Mouse (Mus musculus): ENCODE data around the gene Fam151a.
"Not testable (repeated sequence)": the region's sequence is repeated elsewhere in the genome, so short reads cannot be mapped to it uniquely, and the experiment has no call there.

Fam151a gene

DNA sequence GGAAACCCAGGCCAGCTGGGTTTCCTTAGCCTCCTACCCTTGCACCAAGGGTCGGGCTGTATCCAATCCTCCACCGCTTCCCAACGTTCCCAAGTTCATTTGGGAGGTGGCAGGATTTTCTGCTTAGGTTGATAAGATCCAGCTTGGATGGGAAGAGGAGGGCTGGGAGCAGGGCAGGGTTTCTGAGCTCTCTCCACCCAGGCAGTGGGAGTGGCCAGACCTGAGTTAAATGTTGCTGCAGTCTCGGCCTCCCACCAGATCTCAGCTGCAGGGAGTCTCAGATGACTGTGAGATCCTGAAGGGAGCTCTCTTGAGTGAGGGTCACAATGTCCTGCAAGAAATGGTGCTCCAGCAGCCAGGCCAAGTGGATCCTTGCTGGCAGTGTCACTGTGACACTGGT lies at the start of gene Fam151a:
Gene Fam151a, plus strand, starts transcription at position 254 of the 400 bp plus-strand sequence.
- no peak for DNase-seq (ENCODE audit: low read depth, low spot score)

DNA sequence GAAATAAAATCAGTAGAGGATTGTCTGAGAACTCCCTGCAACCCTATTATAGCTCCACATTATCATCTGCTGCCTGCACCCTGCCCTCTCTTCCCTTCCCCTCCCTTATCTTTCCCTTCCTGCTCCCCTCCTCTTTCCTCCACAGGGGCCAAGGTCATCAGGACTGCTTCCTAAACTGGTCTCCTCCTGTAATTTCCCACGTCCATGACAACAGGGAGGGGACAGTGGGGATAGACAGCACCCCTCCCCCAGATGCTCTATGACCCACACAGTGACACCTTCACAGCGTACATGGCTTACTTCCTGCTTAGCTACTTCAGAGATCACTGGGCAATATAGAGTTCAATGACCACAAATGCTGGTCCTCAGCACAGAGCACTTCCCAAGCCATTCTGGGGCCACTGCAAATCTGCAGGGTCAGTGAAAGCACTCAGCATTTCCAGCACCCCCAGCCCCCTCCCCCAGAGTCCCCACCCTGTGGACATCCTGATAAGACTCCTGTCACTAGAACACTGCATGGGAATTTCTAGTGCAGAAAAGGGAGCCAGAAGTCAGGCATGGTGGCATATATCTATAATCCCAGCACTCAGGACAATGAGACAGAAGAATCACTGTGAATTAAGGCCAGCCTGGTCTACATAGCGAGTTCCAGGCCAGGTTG lies 44.9 kb upstream of the Fam151a start:
- DNase-seq (ENCODE audit: low read depth, low spot score) = no peak

DNA sequence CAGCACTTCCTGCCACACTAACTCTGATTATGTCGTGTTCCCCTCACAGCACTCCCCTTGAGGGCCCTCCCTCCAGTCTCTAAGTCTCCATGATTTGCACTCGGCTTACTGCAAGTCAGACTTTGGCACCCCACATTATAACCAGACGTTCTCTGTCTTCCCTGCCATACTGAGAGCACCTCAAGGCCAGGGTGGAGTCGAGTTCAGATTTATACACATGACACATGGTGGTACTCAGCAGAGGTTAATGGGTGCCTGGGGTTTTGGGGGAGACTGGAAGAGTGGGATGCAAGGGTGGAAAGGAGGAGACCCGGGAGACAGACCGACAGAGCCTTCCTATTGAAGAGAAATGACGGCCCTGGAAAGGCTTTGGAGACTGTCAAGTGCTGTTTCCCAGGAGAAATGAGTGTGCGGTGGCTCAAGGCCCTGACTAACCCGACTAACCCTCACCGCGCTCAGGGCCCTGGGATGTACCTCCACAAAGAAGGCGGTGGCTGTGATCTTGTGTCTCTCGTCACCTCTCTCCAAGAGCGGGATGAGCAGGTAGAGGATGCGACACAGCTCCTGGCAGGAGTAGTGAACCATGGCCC lies 39.8 kb upstream of the Fam151a start:
- DNase-seq (ENCODE audit: low read depth, low spot score) = peak; percentile 53

DNA sequence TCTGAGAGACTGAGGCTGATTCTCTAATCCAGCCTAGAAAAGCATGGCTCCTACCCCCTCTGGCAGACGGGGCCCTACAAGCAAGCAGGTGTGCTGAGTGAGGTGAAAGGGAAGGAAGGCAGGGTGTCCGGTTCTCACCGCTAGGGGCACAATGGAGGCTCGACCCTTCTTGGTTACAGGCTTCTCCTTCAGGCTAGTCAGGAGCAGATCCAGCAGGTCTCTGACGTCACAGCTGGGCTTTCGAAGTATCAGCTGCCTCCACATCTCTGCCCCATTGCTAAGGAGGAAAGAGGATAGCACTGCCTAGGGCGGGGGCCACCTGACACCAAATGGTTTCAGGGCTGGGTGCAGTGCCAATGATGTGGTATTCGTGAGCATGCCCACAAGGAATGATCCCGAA lies 33.7 kb upstream of the Fam151a start:
- DNase-seq (ENCODE audit: low read depth, low spot score) = peak; percentile 60

DNA sequence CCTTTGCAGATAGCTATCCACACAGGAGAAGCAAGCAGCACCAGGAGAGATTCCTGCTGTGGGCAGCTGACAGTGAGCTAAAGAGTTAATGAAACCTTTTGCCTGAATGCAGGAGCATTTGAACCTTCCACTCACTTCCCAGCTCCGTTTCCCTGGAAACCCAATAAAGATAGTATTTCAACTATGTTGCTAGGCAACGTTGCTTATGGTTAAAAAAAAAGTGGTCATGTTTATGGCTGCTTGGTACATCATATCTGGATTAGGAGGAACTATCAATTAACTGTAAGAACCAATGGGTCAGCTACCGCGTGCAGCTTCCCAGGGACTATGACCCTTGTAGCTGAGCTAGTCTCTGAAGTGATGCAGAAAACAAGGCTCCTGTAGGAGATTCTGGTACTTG lies 32.9 kb upstream of the Fam151a start:
- no peak for DNase-seq (ENCODE audit: low read depth, low spot score)

DNA sequence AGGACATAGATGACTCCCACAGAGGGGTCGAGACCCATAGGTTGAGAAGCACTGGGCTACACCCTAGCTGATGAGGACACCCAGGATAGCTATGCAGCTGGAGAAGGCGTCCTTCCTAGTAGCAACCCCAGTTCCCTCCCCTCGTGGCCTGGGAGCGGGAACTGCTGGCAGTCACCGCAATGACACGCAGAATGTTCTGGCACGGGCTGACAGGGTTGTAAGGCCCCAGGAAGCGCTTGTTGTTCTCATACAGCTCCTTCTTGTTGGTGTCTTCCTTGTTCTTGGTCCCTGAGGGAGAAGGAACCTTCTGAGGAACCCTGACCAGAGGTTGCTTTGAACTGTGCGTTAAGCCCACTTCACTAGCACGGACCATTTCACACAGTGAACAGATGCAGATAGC lies 29.7 kb upstream of the Fam151a start:
- DNase-seq (ENCODE audit: low read depth, low spot score) = no peak

DNA sequence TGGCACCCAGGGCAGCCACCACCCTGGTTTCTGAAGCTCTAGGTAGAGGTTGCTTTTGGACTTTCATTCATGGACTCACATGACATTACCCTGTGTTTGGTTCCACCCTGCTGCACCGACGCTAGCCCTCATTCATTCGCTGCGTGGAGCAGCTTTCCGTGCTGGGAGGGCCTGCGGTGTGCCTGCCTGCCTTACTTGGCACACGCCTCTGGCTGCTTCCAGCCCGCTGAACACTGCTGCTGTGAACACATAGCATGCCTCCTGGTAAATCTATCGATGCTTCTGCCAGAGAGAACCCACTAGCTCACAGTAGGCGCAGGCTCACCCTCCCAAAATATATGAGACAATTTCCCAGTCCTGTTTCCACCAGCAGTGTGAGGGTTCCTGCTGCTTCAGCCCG lies 29.3 kb upstream of the Fam151a start:
- DNase-seq (ENCODE audit: low read depth, low spot score) = no peak

DNA sequence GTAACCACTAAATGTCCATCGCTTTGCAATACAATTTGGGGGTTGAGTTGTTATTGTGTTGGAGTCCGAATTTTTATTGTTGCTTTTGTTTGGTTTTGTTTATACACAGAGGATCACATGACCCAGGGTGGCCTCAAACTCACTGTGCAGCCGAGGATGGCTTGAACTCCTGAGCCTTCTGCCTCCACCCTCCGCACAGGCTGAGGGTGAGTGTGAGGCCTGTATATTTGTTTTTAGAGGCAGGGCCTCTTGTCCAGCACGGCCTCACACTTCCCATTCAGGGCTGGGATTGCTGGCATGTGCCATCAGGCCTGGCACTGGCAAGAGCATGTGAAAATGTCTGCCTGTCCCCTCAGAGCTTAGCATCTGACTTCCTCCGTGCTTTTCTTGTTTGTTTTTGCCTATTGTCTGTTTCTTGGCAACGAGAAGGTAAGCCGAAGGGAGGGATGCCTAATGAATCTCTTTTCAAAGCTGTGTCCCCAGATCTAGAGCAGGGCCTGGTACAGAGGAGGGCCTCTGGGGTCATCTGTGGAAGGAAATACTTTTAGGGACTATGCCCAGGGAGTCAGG lies 28.5 kb upstream of the Fam151a start:
- DNase-seq (ENCODE audit: low read depth, low spot score) = no peak

DNA sequence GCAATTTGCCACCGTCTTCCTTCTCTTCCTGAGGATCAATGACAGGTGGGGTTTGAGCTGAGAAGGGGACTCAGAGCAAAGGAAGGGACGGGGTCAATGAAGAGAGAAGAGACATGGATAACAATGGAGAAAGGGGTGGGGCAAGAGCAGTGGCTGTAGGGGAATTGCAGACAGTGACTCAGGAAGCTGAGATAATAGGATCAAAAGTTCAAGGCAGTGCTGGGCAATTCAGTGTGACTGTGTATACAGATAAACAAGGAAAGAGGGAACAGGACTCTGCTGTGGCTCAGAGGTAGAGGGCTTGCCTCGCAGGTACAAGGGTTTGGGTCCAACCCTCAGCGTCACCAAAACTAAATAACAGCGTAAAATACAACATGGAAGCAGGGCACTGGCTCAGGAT lies 25.7 kb upstream of the Fam151a start:
- peak; percentile 32 for DNase-seq (ENCODE audit: low read depth, low spot score)

DNA sequence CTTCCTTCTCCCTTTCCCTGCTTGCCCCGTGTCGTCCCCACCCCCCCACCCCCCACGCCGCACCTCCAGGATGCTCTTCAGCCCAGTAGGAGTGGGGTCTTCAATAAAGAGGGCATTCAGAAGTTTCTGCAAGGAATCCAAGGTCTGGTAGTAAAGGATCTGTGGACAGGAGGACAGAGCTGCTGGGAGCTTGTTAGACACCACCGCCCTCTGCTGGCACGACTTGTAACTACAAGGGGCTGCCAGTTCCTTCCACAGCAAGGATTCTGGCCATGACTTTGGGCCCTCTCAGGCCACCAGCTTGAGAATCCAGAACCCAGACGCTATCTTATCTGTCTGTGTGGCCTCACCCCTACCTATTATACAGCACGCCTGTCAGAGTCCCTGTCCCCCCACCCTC lies 25.3 kb upstream of the Fam151a start:
- DNase-seq (ENCODE audit: low read depth, low spot score) = peak; percentile 83

DNA sequence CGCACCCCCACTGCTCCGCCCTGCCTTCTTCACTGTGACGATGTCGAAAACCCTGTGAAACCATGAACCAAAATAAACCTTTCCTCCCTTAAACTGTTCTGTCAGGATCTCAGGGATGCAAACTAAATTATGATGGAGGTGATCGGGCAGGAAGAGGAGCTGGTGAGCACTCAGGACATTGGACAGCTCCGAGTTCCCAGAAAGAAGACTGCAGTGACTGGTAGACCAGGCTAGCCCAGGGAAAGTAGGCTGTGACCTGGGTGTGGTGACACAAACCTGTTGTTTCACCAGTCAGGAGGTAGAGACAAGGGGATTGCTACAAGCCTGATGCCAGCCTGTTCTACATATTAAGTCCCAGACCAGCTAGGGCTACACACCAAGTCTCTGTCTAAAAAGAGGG lies 20.1 kb upstream of the Fam151a start:
- peak; percentile 7 for DNase-seq (ENCODE audit: low read depth, low spot score)

DNA sequence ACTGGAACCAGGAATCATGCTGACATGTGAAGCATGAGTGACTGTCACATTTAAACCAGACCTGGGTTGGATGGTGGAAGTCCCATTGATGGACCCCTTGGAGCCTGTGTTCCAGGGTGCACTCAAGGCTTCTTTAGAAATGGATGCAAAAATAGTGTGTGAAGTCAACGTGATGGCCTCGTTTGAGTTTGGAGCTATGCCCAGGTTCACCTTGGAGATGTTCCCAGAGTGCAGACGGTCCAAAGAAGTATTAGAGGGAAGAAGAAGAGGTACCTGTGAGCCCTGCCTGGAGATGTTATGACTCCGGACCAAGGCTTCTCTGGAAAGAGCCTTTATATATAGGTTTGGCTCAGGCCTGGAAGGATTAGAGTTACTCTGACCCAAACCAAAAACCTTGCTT lies 13.1 kb upstream of the Fam151a start:
- DNase-seq (ENCODE audit: low read depth, low spot score) = no peak

DNA sequence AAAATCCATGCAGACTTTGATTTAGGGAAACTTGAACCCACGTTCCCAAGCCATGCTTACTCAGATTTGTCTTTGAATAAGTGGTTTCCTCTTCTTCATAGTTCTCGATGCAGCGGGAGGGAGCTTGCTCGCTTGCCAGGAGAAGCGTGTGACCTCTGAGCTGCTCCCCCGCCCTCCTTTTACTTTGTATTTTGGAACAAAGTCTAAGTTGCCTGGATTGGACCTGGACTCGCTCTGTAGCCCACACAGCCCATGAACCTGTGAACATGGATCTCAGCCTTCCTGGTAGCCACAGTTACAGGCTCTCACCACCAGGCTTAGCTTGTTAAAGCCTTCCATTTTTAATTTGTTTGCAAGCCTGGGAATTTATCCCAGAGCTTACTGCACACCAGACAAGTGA lies 2.9 kb upstream of the Fam151a start, which contains the start of gene Mroh7:
Gene Mroh7, minus strand, starts transcription at position 112 of the 400 bp plus-strand sequence.
- no peak for DNase-seq (ENCODE audit: low read depth, low spot score)

DNA sequence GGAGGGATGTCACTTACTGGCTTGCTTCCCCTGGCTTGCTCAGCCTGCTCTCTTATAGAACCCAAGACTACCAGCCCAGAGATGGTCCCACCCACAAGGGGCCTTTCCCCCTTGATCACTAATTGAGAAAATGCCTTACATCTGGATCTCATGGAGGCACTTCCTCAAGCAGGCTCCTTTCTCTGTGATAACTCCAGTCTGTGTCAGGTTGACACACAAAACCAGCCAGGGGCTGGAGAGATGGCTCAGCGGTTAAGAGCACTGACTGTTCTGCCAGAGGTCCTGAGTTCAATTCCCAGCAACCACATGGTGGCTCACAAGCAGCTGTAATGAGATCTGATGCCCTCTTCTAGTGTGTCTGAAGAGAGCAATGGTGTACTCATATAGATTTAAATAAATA lies 3.2 kb downstream of the Fam151a start:
- DNase-seq (ENCODE audit: low read depth, low spot score) = not testable (repeated sequence)

DNA sequence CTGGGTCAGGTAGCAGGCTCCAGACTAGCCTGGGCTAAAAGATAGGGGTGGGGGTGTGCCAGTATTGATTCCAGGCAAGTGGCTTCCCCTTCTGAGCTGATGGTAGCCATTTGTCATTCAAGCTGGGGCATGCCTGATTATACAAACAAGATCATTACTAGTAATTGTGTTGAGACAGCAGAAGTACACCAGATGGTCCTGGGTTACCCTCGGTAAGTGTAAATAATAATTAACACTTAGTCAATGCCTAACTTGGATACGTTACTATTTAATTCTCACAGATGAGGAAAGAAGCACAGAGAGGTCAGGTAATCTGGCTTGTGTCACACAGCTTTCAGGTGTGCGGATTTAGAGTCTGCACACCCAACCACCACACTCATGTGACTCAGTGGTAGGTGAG lies 4.2 kb downstream of the Fam151a start:
- DNase-seq (ENCODE audit: low read depth, low spot score) = no peak

DNA sequence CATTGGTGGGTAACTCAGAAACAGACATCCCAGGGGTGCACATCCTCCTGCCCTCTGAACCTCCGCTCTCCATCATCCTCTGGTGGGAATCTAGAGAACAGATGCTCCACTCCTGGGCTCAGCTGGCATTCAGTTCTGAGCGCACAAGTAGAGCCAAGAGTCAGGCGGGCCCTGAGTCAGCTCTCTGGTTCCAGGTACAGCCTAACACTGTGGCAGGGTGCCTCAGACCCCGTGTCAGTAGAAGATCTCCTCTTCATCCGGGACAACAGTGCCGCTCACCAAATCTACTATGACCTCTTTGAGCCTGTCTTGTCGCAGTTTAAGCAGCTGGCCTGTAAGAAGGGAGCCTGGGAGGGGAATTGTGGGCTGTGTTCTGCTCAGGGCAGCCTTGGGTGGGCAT lies 12.2 kb downstream of the Fam151a start:
- DNase-seq (ENCODE audit: low read depth, low spot score) = no peak

DNA sequence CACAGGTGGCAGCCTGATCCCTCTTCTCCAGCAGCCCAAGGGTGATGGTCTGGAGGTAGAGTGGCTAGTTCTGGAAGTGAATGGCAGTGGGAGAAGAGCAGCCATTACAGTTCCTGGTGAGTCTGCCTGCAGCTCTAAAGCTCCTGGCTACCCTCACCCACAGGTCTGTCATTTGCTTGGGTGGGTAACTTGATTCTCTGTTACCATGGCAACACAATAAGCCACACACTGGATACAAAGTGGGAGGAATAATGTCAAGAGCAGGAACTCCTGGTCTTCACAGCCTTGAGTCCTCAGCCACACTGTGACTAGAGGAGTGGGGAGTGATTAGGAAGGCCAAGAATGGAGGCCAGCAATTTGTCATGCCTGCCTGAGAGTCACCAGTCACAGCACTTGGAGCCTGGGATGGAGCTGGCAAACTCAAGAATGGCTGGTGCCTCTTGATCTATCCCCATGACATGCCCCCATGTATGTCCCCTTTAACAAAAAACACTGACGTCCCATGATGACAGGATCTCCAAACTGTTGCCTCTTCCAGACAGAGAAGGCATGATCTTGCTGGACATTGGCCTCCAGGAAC lies 13.4 kb downstream of the Fam151a start:
- no peak for DNase-seq (ENCODE audit: low read depth, low spot score)

DNA sequence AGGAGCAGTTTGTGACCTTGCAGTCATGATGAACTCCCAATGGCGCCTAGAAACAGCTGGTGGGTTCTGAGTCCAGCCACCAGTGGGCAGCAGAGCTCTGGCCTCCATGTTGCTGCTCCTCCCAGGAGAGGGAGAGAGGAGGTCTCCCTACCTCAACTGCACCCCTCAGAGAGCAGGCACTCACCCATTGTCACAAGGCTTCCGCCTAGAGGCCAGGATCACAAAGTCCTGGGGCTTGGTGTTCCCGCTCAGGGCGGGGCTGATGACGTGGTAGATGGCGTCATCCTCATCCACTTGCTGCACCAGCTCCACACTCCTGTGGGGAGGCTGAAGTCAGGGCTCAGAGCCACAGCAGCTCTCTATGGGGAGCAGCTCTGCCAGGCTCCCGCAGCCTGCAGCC lies 16.0 kb downstream of the Fam151a start:
- DNase-seq (ENCODE audit: low read depth, low spot score) = peak; percentile 56

DNA sequence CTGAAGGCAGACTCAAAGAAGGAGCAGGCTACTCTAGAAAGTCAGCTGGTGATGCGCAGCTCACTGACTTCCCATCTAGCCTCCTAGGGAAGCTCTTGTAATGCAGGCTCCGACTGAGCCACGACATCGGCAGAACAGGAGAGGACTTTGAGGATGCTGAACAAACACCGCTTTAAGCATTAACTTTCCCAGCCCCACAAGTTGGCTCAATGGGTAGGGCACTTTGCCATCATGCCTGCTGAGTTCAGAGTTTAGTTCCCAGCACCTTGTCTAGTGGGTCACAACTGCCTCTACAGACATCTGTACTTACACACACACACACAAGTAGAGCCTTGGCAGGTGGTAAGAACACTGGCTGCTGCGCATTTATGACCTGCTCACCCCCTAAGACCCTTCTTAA lies 18.0 kb downstream of the Fam151a start:
- no peak for DNase-seq (ENCODE audit: low read depth, low spot score)

DNA sequence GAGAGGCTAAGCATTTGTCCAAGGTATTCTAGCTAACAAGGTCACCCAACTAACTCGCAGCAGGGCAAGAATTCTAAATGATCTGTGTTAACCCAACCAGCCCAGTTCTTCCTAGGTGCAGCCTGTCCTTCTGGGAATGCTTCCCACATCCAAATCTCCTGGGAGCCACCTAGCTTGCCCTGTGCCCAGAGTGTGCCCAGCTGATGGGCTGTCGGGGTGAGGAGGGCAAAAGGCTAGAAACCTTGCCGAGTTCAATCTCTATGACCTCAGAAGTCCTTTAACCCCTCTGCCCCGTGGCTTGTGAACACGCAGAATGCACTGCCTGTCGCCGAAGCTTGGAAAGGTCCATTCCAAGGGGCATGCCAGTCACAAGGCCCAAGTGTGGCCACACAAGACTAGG lies 30.5 kb downstream of the Fam151a start:
- DNase-seq (ENCODE audit: low read depth, low spot score) = no peak

DNA sequence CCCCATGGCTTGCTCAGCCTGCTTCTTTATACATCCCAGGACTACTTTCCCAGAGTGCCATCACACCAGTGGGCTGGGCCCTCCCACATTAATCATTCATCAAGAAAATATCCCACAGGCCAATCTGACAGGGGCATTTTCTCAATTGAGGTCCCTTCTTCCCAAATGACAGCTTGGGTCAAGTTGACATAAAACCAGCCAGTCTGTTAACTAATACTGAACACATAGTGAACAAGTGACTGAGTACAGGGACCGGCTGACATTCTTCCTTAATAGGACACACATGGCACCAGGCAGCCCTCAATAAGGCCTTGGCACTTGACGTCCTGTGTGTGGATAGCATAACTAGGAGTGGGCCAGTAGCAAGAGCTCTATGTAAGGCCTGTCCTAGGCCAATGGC lies 35.6 kb downstream of the Fam151a start:
- no peak for DNase-seq (ENCODE audit: low read depth, low spot score)

DNA sequence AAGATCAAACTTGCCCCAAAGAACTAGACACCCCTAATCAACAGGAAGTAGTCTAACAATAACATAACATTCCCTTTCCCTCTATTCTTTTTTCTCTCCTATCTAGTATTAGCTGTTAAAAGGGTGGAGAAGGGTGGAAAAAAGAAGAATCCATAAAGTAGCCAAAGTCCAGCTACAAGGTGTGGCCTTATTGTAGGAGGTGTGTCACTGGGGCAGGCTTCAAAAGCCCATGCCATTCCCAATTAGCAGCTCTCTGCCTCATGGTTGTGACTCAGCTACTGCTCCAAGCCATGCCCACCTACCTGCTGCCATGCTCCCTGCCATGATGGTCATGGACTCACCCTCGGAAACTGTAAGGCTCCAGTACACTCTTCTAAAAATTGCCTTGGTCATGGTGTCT lies 38.9 kb downstream of the Fam151a start:
- no peak for DNase-seq (ENCODE audit: low read depth, low spot score)

DNA sequence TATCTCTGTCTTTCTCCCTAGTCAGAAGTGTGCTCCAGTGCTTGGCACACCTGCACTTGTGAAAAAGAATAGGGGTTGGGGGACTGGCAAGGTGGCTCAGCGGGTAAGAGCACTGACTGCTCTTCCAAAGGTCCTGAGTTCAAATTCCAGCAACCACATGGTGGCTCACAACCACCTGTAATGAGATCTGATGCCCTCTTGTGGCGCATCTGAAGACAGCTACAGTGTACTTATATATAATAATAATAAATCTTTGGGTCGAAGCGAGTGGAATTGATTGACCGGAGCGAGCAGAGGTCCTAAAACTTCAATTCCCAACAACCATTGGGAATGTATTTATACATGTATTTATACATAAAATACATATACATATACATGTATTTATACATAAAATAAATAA lies 42.1 kb downstream of the Fam151a start:
- DNase-seq (ENCODE audit: low read depth, low spot score) = not testable (repeated sequence)
